Mouse (Mus musculus) gastrocnemius, postnatal 36 days (tissue): ENCODE results near the gene Smim4. TPM values are rescaled to one million over a fixed set of nuclear protein-coding genes. Genes with fewer than 3 reads are reported as not detected.

Source experiments
- DNase-seq, 2 experiments: peaks; one replicate each; pipeline ENCODE4 v3.0.0; 2022
- intact Hi-C: fragments of 180-260 bp; cut with DNase I; formaldehyde crosslinking; loops from one replicate; pipeline ENCODE4 v1.15.1; 2025
- long read RNA-seq, 2 experiments: library from polyadenylated mRNA; stranded (forward); transcript quantifications; one replicate each; pipeline ENCODE4 v2.0.0; 2021
- total RNA-seq, 2 experiments: library from RNA; stranded (reverse); gene quantifications; 2 replicates each; pipeline ENCODE4 v1.2.3; 2021

Gene Smim4
- 10 to 100 TPM; 29.3 to 40.5 TPM for total RNA-seq
- long read RNA-seq, experiment 1, transcript Smim4-201 (2 exons, 311 nt): major isoform, 78 of 88 reads
- long read RNA-seq, experiment 1, partial matches to known transcripts: 0 of 88 reads
- long read RNA-seq, experiment 1, other reads (novel, unspliced or antisense): 8 of 88 reads
- long read RNA-seq, experiment 2, transcript Smim4-201 (2 exons, 311 nt): major isoform, 80 of 96 reads
- long read RNA-seq, experiment 2, partial matches to known transcripts: 0 of 96 reads
- long read RNA-seq, experiment 2, other reads (novel, unspliced or antisense): 13 of 96 reads

GRCm38 (mm10) chr14:31128826-31129219, at the start of gene Smim4:
Gene Smim4 (minus strand): TSS chr14:31128956.
- DNase-seq: peak; percentile 91 to 95
- intact Hi-C loops: no loop called here

GRCm38 (mm10) chr14:31177715-31178114, 49.0 kb upstream of the Smim4 start:
- no peak for DNase-seq
- intact Hi-C loops: no loop called here

- DNase-seq: no peak
- intact Hi-C loops: no loop called here
Measured at GRCm38 (mm10) chr14:31177287-31177686, 48.5 kb upstream of the Smim4 start.

- intact Hi-C loops: no loop called here
Measured at GRCm38 (mm10) chr14:31173537-31173936, 44.8 kb upstream of the Smim4 start.

GRCm38 (mm10) chr14:31172781-31173455, 44.2 kb upstream of the Smim4 start:
- intact Hi-C loops: no loop called here
- DNase-seq: no peak

More at GRCm38 (mm10) chr14:31173537-31173936, 44.8 kb upstream of the Smim4 start:
- no peak for DNase-seq

- DNase-seq: no peak
- intact Hi-C loops: no loop called here
Measured at GRCm38 (mm10) chr14:31171821-31172220, 43.1 kb upstream of the Smim4 start.

- DNase-seq: no peak
- intact Hi-C loops: no loop called here
Measured at GRCm38 (mm10) chr14:31171386-31171785, 42.6 kb upstream of the Smim4 start.

- intact Hi-C loops: no loop called here
- DNase-seq: no peak
Measured at GRCm38 (mm10) chr14:31170963-31171362, 42.2 kb upstream of the Smim4 start.

- no peak for DNase-seq
- intact Hi-C loops: no loop called here
Measured at GRCm38 (mm10) chr14:31169508-31169907, 40.8 kb upstream of the Smim4 start.

GRCm38 (mm10) chr14:31168425-31168824, 39.7 kb upstream of the Smim4 start, which contains the start of gene Stab1:
Gene Stab1 (minus strand): TSS chr14:31168641.
- intact Hi-C loops: no loop called here
- DNase-seq: no peak

- no peak for DNase-seq
- intact Hi-C loops: no loop called here
Measured at GRCm38 (mm10) chr14:31166827-31167226, 38.1 kb upstream of the Smim4 start.

GRCm38 (mm10) chr14:31165991-31166630, 37.4 kb upstream of the Smim4 start:
- no peak for DNase-seq
- intact Hi-C loops: no loop called here

GRCm38 (mm10) chr14:31165458-31165857, 36.7 kb upstream of the Smim4 start:
- intact Hi-C loops: no loop called here
- no peak for DNase-seq

GRCm38 (mm10) chr14:31165010-31165409, 36.3 kb upstream of the Smim4 start:
- DNase-seq: no peak
- intact Hi-C loops: no loop called here

- intact Hi-C loops: no loop called here
- no peak for DNase-seq
Measured at GRCm38 (mm10) chr14:31164067-31164466, 35.3 kb upstream of the Smim4 start.

- intact Hi-C loops: no loop called here
- no peak for DNase-seq
Measured at GRCm38 (mm10) chr14:31161638-31162037, 32.9 kb upstream of the Smim4 start.

- intact Hi-C loops: no loop called here
Measured at GRCm38 (mm10) chr14:31161191-31161590, 32.4 kb upstream of the Smim4 start.

GRCm38 (mm10) chr14:31160196-31161150, 31.7 kb upstream of the Smim4 start:
- intact Hi-C loops: no loop called here
- no peak for DNase-seq

More at GRCm38 (mm10) chr14:31161191-31161590, 32.4 kb upstream of the Smim4 start:
- DNase-seq: no peak

- intact Hi-C loops: no loop called here
- no peak for DNase-seq
Measured at GRCm38 (mm10) chr14:31145694-31146093, 16.9 kb upstream of the Smim4 start.

GRCm38 (mm10) chr14:31141011-31141410, 12.3 kb upstream of the Smim4 start:
- DNase-seq: peak; percentile 2 to 10
- intact Hi-C loops: no loop called here
